Mouse (Mus musculus): ENCODE results near the gene Zfp687. TPM values are rescaled to one million over a fixed set of nuclear protein-coding genes. Genes with fewer than 3 reads are reported as not detected.
A peak's percentile ranks its signal among the peaks of the same experiment; 100 is the strongest.

Gene Zfp687
- total and polyA plus RNA-seq, 2 experiments from 2014 or later, result 13.1 to 23.1 TPM

GRCm38 (mm10) chr3:94985513-94985912 lies 29.7 kb downstream of the Zfp687 start:
- Histone ChIP-seq H3K27ac (ENCODE audit: low read depth, low read length) (no peak overlapping the region), H3K27me3 (ENCODE audit: insufficient read depth, low read length) (no peaks in the 10 kb centered on the region), H3K4me2 (ENCODE audit: low read depth) (no peak overlapping the region), H3K4me1 (ENCODE audit: insufficient read depth) (no peaks in the 10 kb centered on the region), H3K36me3 (ENCODE audit: insufficient read depth) (peaks cover 42% of the 10 kb centered on the region), H3K9ac (no peak overlapping the region), H3K9me3 (ENCODE audit: low read length) (no peaks in the 10 kb centered on the region), H3K4me3 (ENCODE audit: low read depth, low read length) (no peak overlapping the region)
- WGBS, result 95% methylated on average over 2 of the region's 2 CpGs
- ATAC-seq (no peak), DNase-seq (no peak)
- no peak for TF ChIP-seq CTCF (IDR thresholded peaks at IDR 0.05; ENCODE audit: low read depth)

GRCm38 (mm10) chr3:94984312-94984711 lies 30.9 kb downstream of the Zfp687 start:
- no peak for TF ChIP-seq CTCF (IDR thresholded peaks at IDR 0.05; ENCODE audit: low read depth)
- Histone ChIP-seq H3K4me3 (ENCODE audit: low read depth, low read length) (no peak overlapping the region), H3K4me1 (ENCODE audit: insufficient read depth) (no peaks in the 10 kb centered on the region), H3K27me3 (ENCODE audit: insufficient read depth, low read length) (no peaks in the 10 kb centered on the region), H3K9me3 (ENCODE audit: low read length) (no peaks in the 10 kb centered on the region), H3K4me2 (ENCODE audit: low read depth) (no peak overlapping the region), H3K36me3 (ENCODE audit: insufficient read depth) (peaks cover 42% of the 10 kb centered on the region), H3K9ac (no peak overlapping the region), H3K27ac (ENCODE audit: low read depth, low read length) (no peak overlapping the region)
- DNase-seq, result no peak
- ATAC-seq, result no peak
- WGBS, result 89% methylated on average over 11 of the region's 11 CpGs

GRCm38 (mm10) chr3:94974528-94975422 lies 40.5 kb downstream of the Zfp687 start, which contains the start of gene Pi4kb:
Gene Pi4kb, plus strand, starts transcription at chr3:94974731.
- H3K27me3 ChIP-seq (ENCODE audit: insufficient read depth, low read length), result no peaks in the 10 kb centered on the region
- ATAC-seq (peak; percentile 96), DNase-seq (peak; percentile 96)
- peak; percentile 17; the same call in 1 of the 2 replicates for TF ChIP-seq CTCF (IDR thresholded peaks at IDR 0.05; ENCODE audit: low read depth)
- no peaks in the 10 kb centered on the region for H3K36me3 ChIP-seq (ENCODE audit: insufficient read depth)
- peaks cover 12% of the 10 kb centered on the region for H3K4me1 ChIP-seq (ENCODE audit: insufficient read depth)
- under 1% methylated on average over 56 of the region's 57 CpGs for WGBS
- H3K4me3 ChIP-seq (ENCODE audit: low read depth, low read length), result peak within 1 kb of the TSS; percentile 87
- peak within 1 kb of the TSS; percentile 95 for H3K9ac ChIP-seq
- peak within 1 kb of the TSS; percentile 92 for H3K27ac ChIP-seq (ENCODE audit: low read depth, low read length)
- H3K9me3 ChIP-seq (ENCODE audit: low read length), result no peaks in the 10 kb centered on the region
- H3K4me2 ChIP-seq (ENCODE audit: low read depth), result peak within 1 kb of the TSS; percentile 70

- H3K9ac ChIP-seq, result peak overlapping the region; percentile 95
- H3K9me3 ChIP-seq (ENCODE audit: low read length), result no peaks in the 10 kb centered on the region
- H3K27me3 ChIP-seq (ENCODE audit: insufficient read depth, low read length), result no peaks in the 10 kb centered on the region
- H3K36me3 ChIP-seq (ENCODE audit: insufficient read depth), result no peaks in the 10 kb centered on the region
- H3K4me3 ChIP-seq (ENCODE audit: low read depth, low read length), result peak overlapping the region; percentile 87
- ATAC-seq (no peak; the same call in none of the 2 replicates), DNase-seq (no peak)
- H3K27ac ChIP-seq (ENCODE audit: low read depth, low read length), result no peak overlapping the region
- WGBS, result 19% methylated on average over 9 of the region's 9 CpGs
- H3K4me1 ChIP-seq (ENCODE audit: insufficient read depth), result peaks cover 12% of the 10 kb centered on the region
- H3K4me2 ChIP-seq (ENCODE audit: low read depth), result peak overlapping the region; percentile 70
- no peak for TF ChIP-seq CTCF (IDR thresholded peaks at IDR 0.05; ENCODE audit: low read depth)
Observed at GRCm38 (mm10) chr3:94974026-94974527, 41.2 kb downstream of the Zfp687 start.

- H3K27me3 ChIP-seq (ENCODE audit: insufficient read depth, low read length), result no peaks in the 10 kb centered on the region
- WGBS, result 89% methylated on average over 5 of the region's 5 CpGs
- peak overlapping the region; percentile 70; the same call in 1 of the 2 replicates for H3K4me2 ChIP-seq (ENCODE audit: low read depth)
- ATAC-seq (no peak), DNase-seq (no peak)
- H3K36me3 ChIP-seq (ENCODE audit: insufficient read depth), result no peaks in the 10 kb centered on the region
- H3K9ac ChIP-seq, result no peak overlapping the region
- no peak for TF ChIP-seq CTCF (IDR thresholded peaks at IDR 0.05; ENCODE audit: low read depth)
- no peak overlapping the region; the same call in 1 of the 2 replicates for H3K4me3 ChIP-seq (ENCODE audit: low read depth, low read length)
- no peak overlapping the region for H3K27ac ChIP-seq (ENCODE audit: low read depth, low read length)
- H3K9me3 ChIP-seq (ENCODE audit: low read length), result no peaks in the 10 kb centered on the region
- peaks cover 12% of the 10 kb centered on the region for H3K4me1 ChIP-seq (ENCODE audit: insufficient read depth)
Observed at GRCm38 (mm10) chr3:94973620-94974019, 41.6 kb downstream of the Zfp687 start.

- 90% methylated on average over 3 of the region's 3 CpGs for WGBS
- Histone ChIP-seq H3K9me3 (ENCODE audit: low read length) (no peaks in the 10 kb centered on the region), H3K9ac (no peak overlapping the region), H3K27me3 (ENCODE audit: insufficient read depth, low read length) (no peaks in the 10 kb centered on the region), H3K4me2 (ENCODE audit: low read depth) (no peak overlapping the region), H3K36me3 (ENCODE audit: insufficient read depth) (no peaks in the 10 kb centered on the region), H3K27ac (ENCODE audit: low read depth, low read length) (no peak overlapping the region), H3K4me1 (ENCODE audit: insufficient read depth) (peaks cover 12% of the 10 kb centered on the region), H3K4me3 (ENCODE audit: low read depth, low read length) (no peak overlapping the region)
- no peak for TF ChIP-seq CTCF (IDR thresholded peaks at IDR 0.05; ENCODE audit: low read depth)
- no peak for DNase-seq
- no peak for ATAC-seq
Observed at GRCm38 (mm10) chr3:94972552-94972951, 42.7 kb downstream of the Zfp687 start.

- Histone ChIP-seq H3K4me2 (ENCODE audit: low read depth) (no peak overlapping the region), H3K4me1 (ENCODE audit: insufficient read depth) (no peaks in the 10 kb centered on the region), H3K9me3 (ENCODE audit: low read length) (no peaks in the 10 kb centered on the region), H3K36me3 (ENCODE audit: insufficient read depth) (no peaks in the 10 kb centered on the region), H3K27me3 (ENCODE audit: insufficient read depth, low read length) (no peaks in the 10 kb centered on the region), H3K27ac (ENCODE audit: low read depth, low read length) (no peak overlapping the region), H3K9ac (no peak overlapping the region), H3K4me3 (ENCODE audit: low read depth, low read length) (no peak overlapping the region)
- no peak for ATAC-seq
- WGBS, result 66% methylated on average over 1 of the region's 1 CpGs
- TF ChIP-seq CTCF (IDR thresholded peaks at IDR 0.05; ENCODE audit: low read depth), result no peak
- DNase-seq, result no peak
Observed at GRCm38 (mm10) chr3:94965878-94966277, 49.4 kb downstream of the Zfp687 start.

All from forebrain, postnatal 0 days (tissue).